Mouse (Mus musculus) lung, postnatal 36 days (tissue): ENCODE data around the gene Klhl18.

Experiments used
- DNase-seq: peaks from one replicate; pipeline ENCODE4 v3.0.0; 2022; ENCODE audit warnings: mixed read lengths

Gene Klhl18

GRCm38 (mm10) chr9:110476124-110477091, at the start of gene Klhl18, which contains the start of gene Kif9:
Gene Klhl18, minus strand, starts transcription at chr9:110476694.
Gene Kif9, plus strand, starts transcription at chr9:110476958.
- peak; percentile 99 for DNase-seq

GRCm38 (mm10) chr9:110525737-110526136, 49.2 kb upstream of the Klhl18 start:
- DNase-seq: peak; percentile 74

- peak; percentile 28 for DNase-seq
These were observed 14.4 kb upstream of the Klhl18 start for GRCm38 (mm10) chr9:110490913-110491312.

GRCm38 (mm10) chr9:110488841-110489240, 12.3 kb upstream of the Klhl18 start:
- DNase-seq: no peak

GRCm38 (mm10) chr9:110478639-110479038, 2.1 kb upstream of the Klhl18 start:
- DNase-seq: no peak

DNA sequence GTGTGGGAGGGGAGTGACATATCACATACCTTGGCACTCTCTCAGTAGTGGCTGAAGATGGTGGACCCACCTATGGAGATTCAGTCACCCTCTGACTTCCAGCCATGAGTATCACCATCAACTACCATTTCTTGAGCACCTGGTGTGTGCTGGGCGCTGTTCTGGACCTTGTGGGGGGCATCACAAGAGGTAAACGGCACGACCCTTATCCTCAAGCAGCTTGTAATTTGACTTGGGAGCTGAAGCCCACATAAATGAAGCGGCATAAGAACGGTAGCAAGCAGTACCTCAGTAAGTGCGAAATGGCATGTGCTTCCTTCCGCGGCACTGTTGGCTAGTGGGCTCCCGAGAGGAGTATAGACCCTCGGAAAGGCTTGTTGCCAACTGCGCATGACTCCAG, 1.5 kb upstream of the Klhl18 start:
- DNase-seq: no peak

GRCm38 (mm10) chr9:110466179-110466578, 10.3 kb downstream of the Klhl18 start:
- peak; percentile 70 for DNase-seq

DNA sequence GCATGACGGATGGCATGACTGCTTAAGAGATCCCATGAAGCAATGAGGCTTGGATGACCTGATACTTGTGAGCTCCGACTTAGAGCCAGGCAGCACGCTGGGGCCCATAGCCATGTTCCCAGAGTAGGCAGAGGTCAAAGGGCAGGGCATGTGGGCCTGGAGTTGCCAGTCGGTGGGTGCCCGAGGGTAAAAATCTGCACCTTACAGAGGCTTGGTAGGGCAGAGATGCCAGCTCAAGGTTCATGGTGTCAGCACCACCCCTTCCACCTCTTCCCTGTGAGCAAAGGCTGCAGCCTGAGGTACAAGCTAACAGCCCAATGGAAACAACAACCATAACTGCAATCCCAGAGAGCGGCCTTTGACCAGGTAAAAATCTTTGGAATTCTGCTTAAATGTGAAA, 11.2 kb downstream of the Klhl18 start:
- no peak for DNase-seq

GRCm38 (mm10) chr9:110463983-110464591, 12.4 kb downstream of the Klhl18 start:
- no peak for DNase-seq

DNA sequence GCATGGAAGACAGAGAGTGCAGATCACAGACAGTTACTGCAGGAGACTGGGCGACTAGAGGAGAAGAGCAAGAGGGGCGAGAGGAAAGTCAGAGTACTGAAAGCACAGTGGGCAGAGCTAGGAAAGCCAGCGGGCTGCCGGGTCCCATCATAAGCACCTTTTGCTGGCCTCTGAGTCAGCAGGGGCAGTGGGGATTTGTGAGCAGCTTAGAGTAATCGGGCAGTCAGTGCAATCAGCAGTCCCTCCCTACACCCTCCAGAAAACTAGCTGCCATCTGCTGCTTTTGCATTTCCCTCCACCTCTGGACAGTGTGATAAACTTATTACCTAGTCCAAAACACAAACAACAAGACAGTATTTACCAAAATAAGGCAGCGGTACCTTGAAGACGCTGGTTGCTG, 14.2 kb downstream of the Klhl18 start:
- no peak for DNase-seq

DNA sequence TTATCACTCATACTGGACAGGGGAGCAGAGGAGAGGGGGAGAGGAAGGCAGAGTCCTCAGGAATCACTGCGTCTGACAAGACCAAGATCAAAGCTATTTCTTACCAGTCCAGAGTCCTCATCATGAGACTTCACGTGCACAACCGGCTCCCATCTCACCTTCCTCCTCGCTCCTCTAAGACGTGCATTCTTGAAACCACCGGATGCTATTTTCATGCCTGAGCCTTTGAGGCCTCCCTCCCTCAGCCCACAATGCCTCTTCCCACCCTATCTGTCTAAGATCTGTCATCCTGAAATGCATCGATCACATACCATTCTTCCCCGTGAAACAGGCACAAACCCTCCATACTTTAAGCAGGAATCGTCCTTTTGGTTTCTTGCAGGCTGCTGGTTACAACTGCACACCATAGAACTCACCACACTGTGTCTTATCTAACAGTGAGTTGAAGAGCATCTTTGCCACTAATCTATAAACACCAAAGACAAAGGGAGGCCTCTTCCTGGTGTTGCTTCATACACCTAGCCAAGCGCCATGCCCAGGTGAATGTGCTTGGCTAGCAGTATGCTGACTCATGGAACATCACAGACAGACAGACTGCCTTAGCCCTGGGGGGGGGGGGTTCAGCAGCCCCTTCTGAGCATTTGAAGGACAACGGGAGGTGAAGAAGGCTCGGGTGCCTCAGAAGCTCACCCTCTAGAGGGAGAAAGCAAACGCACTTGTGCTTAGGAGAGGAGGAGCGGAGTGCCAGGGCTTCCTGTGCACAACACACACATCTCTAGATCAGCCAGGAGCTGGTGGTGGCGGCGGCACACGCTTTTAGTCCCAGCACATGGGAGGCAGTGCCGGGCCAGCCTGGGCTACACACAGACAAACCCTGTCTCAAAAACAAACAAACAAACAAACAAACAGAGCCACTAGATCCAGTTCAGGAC, 15.3 kb downstream of the Klhl18 start:
- DNase-seq: no peak

DNA sequence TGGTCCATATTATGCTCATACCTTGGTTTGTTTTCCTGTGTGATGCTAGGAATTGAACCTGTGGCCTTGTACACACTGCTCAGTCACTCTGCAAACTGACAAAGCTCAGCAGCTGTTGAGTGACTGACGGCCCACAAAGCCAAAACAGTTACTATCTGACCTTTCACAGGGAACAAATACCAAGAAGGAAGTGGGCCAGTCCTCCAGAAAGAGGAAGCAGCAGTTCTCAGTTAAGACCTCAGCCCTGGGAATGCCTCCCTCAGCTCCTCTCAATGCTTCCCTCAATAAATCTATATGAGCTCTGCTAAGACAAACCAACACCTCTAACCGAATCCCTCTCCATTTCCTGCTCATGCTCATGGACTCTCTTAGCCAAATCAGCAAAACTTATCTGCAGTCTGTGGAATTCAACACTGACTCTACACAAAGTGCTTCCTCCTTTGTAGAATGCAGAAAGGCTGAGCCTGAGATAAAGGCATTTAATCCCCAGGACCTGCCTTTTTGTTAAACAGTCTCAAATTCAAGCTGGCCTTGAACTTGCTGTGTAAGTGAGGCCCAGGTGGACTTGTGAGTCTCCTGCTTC, 17.3 kb downstream of the Klhl18 start:
- peak; percentile 64 for DNase-seq

DNA sequence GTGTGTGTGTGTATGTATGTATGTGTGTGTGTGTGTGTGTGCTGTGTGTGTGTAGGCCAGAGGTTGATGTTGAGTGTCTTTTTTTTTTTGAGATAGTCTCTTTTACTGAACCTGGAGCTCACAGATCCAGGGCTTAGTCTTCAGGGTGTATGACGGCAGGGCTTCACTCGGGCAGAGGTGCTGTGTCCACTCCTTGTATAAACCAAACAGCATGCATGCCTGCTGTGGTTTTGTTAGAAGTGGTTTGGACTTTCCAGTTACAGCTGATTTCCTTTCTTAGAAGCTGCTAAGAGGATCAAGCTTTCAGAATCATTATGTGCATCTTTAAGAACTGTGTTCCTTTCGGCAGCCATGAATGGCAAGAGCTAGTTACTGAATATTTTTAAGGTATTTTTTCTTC, 18.6 kb downstream of the Klhl18 start:
- no peak for DNase-seq

DNA sequence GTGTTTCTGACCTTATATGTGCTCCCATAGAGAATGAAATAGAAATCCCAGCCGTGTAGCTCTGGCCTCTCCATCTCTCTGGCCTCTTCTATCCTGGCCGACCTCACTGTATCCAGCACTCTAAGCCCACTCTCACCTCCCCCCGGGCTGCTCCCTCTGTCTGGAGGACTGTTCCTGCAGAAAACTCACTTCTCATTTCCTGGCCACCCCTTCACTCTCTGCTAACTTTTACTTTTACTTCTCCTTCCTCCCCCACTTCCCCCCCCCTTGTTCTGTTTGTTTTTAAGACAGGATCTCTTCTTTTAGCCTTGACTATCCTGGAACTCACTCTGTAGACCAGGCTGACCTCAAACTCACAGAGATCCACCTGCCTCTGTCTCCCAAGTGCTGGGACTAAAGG, 24.0 kb downstream of the Klhl18 start:
- DNase-seq: no peak

DNA sequence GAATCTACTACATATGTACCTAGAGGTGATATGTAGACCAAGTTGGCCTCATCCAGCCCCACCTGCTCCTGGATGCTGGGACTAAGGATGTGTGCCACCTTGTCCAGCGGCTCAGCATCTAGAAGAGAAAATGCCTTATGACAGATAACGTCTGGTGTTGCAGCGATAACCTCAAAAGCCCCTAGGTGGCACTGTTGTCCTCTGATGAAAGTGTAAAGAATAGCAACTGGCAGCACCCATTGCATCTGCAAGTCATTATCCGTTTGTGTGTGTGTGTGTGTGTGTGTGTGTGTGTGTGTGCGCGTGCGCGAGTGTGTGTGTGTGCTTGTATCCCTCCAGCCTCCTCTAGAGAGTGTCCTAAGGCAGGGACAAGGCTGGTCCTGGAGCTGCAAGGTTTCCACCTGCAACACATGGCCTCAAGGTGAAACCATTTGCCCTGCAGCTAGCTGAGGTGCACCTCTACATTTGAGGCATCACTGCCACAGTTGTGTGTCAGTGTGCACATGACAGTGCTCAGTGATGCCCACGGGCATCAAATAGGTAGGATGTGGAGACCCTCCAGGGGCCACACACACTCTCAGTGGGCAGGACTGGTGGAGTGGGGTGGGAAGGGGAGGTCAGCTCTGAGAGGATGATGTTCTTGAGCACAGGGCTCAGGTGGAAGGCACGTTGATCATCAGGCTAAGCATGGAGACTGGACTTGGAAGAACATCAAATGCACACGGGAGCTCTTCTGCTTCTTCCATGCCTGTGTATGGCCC, 27.5 kb downstream of the Klhl18 start:
- DNase-seq: peak; percentile 90

DNA sequence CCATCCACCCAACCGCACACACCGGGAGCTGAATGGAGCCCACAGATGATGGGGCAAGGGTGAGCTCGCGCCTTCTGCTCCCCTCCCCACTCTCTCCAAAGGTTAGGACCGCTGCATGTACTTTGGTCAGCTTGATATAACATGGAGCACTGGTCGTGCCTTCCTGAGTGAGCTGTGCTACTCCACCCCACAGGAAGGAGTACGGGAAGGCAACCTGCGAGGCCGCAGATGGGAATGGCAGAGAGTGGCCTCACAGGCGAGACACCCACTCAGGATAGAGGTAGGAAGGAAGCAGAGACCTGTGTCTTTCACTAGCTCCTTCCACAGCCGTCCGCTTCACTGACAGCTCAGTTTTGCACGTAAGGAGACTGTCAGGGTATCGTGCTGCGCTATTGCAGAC, 28.1 kb downstream of the Klhl18 start:
- no peak for DNase-seq

- DNase-seq: no peak
These were observed 35.9 kb downstream of the Klhl18 start for GRCm38 (mm10) chr9:110440559-110440958.

GRCm38 (mm10) chr9:110440049-110440448, 36.4 kb downstream of the Klhl18 start:
- DNase-seq: peak; percentile 35

DNA sequence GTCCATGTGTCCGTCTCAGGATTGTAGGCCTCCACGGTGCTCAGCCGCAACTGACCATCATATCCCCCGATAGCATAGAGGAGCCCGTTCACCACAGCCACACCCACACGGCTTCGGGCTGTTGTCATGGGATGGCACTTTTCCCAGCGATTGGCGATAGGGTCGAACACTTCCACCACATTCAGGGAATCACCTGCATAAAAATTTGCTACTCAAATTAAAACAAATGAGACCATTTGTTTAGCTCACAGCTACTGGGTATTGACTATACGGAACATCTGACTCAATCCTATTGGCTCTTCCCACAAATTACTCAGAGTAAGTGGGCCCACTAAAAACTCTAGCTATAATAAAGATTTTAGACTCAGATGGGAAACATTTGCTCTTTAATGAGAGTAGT, 40.5 kb downstream of the Klhl18 start:
- no peak for DNase-seq

DNA sequence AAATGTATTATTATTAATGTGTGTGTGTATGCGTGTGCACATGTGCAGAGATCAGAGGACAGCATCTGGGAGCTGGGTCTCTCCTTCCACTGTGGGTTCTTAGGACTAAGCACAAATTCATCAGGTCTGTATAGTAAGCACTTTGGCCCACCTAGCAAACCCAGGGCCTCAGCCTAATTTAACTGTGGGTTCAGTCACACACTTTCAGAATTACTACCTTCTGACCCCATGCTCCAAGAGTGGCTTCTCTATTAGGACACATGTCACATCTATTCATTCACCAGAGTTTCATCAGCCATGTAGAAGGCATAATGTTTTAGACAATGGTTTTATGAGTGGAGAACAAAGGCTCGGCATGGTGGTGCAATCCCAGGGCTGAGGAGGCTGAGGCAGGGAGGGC, 43.4 kb downstream of the Klhl18 start:
- DNase-seq: no peak

GRCm38 (mm10) chr9:110431241-110431640, 45.3 kb downstream of the Klhl18 start:
- no peak for DNase-seq
